Mouse (Mus musculus) intestine, postnatal 0 days (tissue): Measurements from ENCODE around the gene Psmg4. TPM values are rescaled to one million over a fixed set of nuclear protein-coding genes. Genes with fewer than 3 reads are reported as not detected.

ENCODE experiments used
- ATAC-seq: fragments of 200-750 bp; cut with Nextera tagmentation; 2 replicates; pipeline ENCODE4 v1.8.0; 2017; ENCODE audit warnings: mild to moderate bottlenecking, moderate TSS enrichment, moderate library complexity
- H3K27ac ChIP-seq: fragments of 300-500 bp; sonication (generic); 2 replicates; pipeline ENCODE4 v1.5.1; 2014; ENCODE audit warnings: mild to moderate bottlenecking, low read depth, low read length, moderate library complexity
- H3K27me3 ChIP-seq: fragments of 300-500 bp; sonication (generic); replicated peaks from 2 replicates; pipeline ENCODE4 v1.6.1; 2014; ENCODE audit warnings: low read length, mixed read lengths; ENCODE audit not compliant: control insufficient read depth, insufficient read depth
- H3K36me3 ChIP-seq: fragments of 300-500 bp; sonication (generic); 2 replicates; pipeline ENCODE4 v1.6.1; 2014; ENCODE audit warnings: mild to moderate bottlenecking, moderate library complexity; ENCODE audit not compliant: control insufficient read depth, insufficient read depth
- H3K4me1 ChIP-seq: fragments of 300-500 bp; sonication (generic); replicated peaks from 2 replicates; pipeline ENCODE4 v1.6.1; 2014; ENCODE audit warnings: antibody characterized with exemption, low read length, mixed read lengths; ENCODE audit not compliant: control insufficient read depth, insufficient read depth
- H3K4me2 ChIP-seq: fragments of 300-500 bp; sonication (generic); replicated peaks from 2 replicates; pipeline ENCODE4 v1.6.1; 2014; ENCODE audit warnings: low read depth, mild to moderate bottlenecking, moderate library complexity
- H3K4me3 ChIP-seq: fragments of 300-500 bp; sonication (generic); 2 replicates; pipeline ENCODE4 v1.5.1; 2014; ENCODE audit warnings: low read depth, low read length
- H3K9ac ChIP-seq: fragments of 300-500 bp; sonication (generic); 2 replicates; pipeline ENCODE4 v1.6.1; 2014; ENCODE audit warnings: mild to moderate bottlenecking, low read depth, low read length
- H3K9me3 ChIP-seq: fragments of 300-500 bp; sonication (generic); 2 replicates; pipeline ENCODE4 v1.6.1; 2016; ENCODE audit warnings: mixed run types; ENCODE audit not compliant: control insufficient read depth
- CTCF ChIP-seq: sonication (generic); IDR thresholded peaks from 2 replicates; pipeline ENCODE4 v1.5.1; 2016; ENCODE audit warnings: low read depth, mild to moderate bottlenecking, control low read depth, antibody characterized with exemption, moderate library complexity
- WGBS: fragments of 180-500 bp; shearing (Covaris S2); extraction: QIAGEN DNeasy Blood & Tissue Kit; methylation state at CpG from one replicate; pipeline ENCODE4 v1.1.7; 2014; 5-methylcytosine and 5-hydroxymethylcytosine counted together
- polyA plus RNA-seq: library from polyadenylated mRNA; unstranded; fragments of >200 nt; fragmentation: Nextera tagmentation; extraction: Ambion mirVana; gene quantifications from 2 replicates; pipeline ENCODE4 v1.2.1, GENCODE M21; 2015

Gene Psmg4
- polyA plus RNA-seq, 1 experiment from 2014 or later: 69.8 TPM

GRCm38 (mm10) chr13:34136605-34137004 is 26.2 kb upstream of the Psmg4 start:
- no peak overlapping the region for H3K4me2 ChIP-seq
- H3K9ac ChIP-seq: no peak overlapping the region
- no peaks in the 10 kb centered on the region for H3K36me3 ChIP-seq
- no peaks in the 10 kb centered on the region for H3K4me1 ChIP-seq
- peaks cover 21% of the 10 kb centered on the region for H3K27me3 ChIP-seq
- no peaks in the 10 kb centered on the region for H3K9me3 ChIP-seq
- TF ChIP-seq CTCF: no peak
- H3K4me3 ChIP-seq: no peak overlapping the region
- H3K27ac ChIP-seq: no peak overlapping the region
- ATAC-seq: no peak
- WGBS: 66% methylated on average over 7 of the region's 7 CpGs

- no peak overlapping the region for H3K4me2 ChIP-seq
- no peaks in the 10 kb centered on the region for H3K4me1 ChIP-seq
- H3K9me3 ChIP-seq: no peaks in the 10 kb centered on the region
- no peak overlapping the region for H3K27ac ChIP-seq
- no peak overlapping the region for H3K9ac ChIP-seq
- no peaks in the 10 kb centered on the region for H3K27me3 ChIP-seq
- no peak for TF ChIP-seq CTCF
- 64% methylated on average over 5 of the region's 5 CpGs for WGBS
- H3K36me3 ChIP-seq: no peaks in the 10 kb centered on the region
- no peak overlapping the region for H3K4me3 ChIP-seq
- no peak for ATAC-seq
Observed at GRCm38 (mm10) chr13:34143389-34143788, 19.4 kb upstream of the Psmg4 start.

DNA sequence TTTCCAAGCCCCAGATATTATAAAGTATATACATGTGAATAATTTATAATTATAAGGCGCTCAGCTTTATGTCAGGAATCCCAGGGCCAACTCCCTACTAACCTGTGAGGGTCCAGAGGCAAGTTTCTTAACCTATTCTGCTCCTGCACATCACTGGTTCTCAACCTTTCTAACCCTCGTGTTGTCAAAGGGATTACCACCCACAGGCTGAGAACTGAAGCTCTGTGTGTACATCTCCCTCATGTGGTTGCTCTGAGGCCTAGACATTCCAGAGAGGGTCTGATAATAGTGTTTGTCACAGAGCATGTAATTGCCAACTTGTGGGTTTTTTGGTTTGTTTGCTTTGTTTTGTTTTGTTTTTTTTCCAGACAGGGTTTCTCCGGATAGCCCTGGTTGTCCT is 15.8 kb upstream of the Psmg4 start:
- no peak for ATAC-seq
- peak; percentile 51 for TF ChIP-seq CTCF
- peaks cover 8% of the 10 kb centered on the region; the same call in 1 of the 2 replicates for H3K4me1 ChIP-seq
- no peak overlapping the region for H3K27ac ChIP-seq
- H3K9ac ChIP-seq: no peak overlapping the region
- H3K9me3 ChIP-seq: no peaks in the 10 kb centered on the region
- no peak overlapping the region for H3K4me3 ChIP-seq
- WGBS: 65% methylated on average over 3 of the region's 3 CpGs
- no peak overlapping the region for H3K4me2 ChIP-seq
- no peaks in the 10 kb centered on the region for H3K36me3 ChIP-seq
- no peaks in the 10 kb centered on the region for H3K27me3 ChIP-seq

GRCm38 (mm10) chr13:34148181-34148580 is 14.6 kb upstream of the Psmg4 start:
- no peak for ATAC-seq
- no peak overlapping the region for H3K27ac ChIP-seq
- H3K27me3 ChIP-seq: no peaks in the 10 kb centered on the region
- no peaks in the 10 kb centered on the region for H3K9me3 ChIP-seq
- H3K36me3 ChIP-seq: no peaks in the 10 kb centered on the region
- H3K4me1 ChIP-seq: peaks cover 8% of the 10 kb centered on the region; the same call in 1 of the 2 replicates
- no peak overlapping the region for H3K9ac ChIP-seq
- no peak overlapping the region for H3K4me3 ChIP-seq
- H3K4me2 ChIP-seq: peak overlapping the region; percentile 70; the same call in 1 of the 2 replicates
- WGBS: 80% methylated on average over 3 of the region's 3 CpGs
- TF ChIP-seq CTCF: no peak

DNA sequence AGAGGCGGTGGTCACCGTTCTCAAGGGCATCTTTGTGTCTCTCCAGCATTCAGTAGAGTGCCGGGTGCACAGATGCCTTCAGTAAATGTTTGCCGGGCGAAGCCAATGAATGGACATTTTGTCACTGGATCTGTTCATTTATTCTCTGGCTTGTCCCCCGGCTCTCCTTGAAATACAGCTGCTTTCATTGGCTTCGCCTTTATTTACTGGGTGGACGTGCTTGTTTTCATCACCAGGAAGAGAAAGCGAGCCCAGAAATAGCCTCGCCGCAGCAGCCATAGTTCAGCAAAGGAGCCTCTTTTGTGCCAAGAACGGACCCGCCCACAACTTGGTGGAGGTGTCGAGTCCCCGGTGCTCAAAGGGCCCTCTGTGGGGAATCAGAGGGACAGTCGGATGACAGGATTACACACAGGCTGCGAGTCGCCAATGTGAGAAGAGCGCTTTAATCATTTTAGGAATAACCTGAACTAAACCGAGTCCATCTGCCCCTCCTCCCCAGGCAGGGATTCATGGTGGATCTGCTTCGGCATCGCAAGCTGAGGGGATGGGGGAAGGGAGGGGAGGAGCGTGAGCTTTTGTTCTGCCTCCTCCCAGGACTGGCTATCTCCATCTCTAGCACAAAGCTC is 13.9 kb upstream of the Psmg4 start:
- no peaks in the 10 kb centered on the region for H3K27me3 ChIP-seq
- peak overlapping the region; percentile 54 for H3K9ac ChIP-seq
- peak; percentile 36; the same call in 1 of the 2 replicates for ATAC-seq
- peak; percentile 26; the same call in 1 of the 2 replicates for TF ChIP-seq CTCF
- H3K4me3 ChIP-seq: peak overlapping the region; percentile 38
- 0 out of 2 replicates have a peak overlapping the region, but pooled peaks have one; percentile 21 for H3K27ac ChIP-seq
- H3K4me1 ChIP-seq: peaks cover 8% of the 10 kb centered on the region; the same call in 1 of the 2 replicates
- H3K9me3 ChIP-seq: no peaks in the 10 kb centered on the region
- H3K4me2 ChIP-seq: peak overlapping the region; percentile 70
- WGBS: 2% methylated on average over 23 of the region's 23 CpGs
- H3K36me3 ChIP-seq: no peaks in the 10 kb centered on the region

GRCm38 (mm10) chr13:34149463-34150176 is 13.1 kb upstream of the Psmg4 start:
- no peak for ATAC-seq
- no peaks in the 10 kb centered on the region for H3K36me3 ChIP-seq
- no peak for TF ChIP-seq CTCF
- no peak overlapping the region for H3K27ac ChIP-seq
- peak overlapping the region; percentile 70 for H3K4me2 ChIP-seq
- 66% methylated on average over 5 of the region's 5 CpGs for WGBS
- H3K4me1 ChIP-seq: peaks cover 8% of the 10 kb centered on the region; the same call in 1 of the 2 replicates
- no peaks in the 10 kb centered on the region for H3K27me3 ChIP-seq
- H3K9ac ChIP-seq: peak overlapping the region; percentile 54; the same call in 1 of the 2 replicates
- peak overlapping the region; percentile 38 for H3K4me3 ChIP-seq
- H3K9me3 ChIP-seq: no peaks in the 10 kb centered on the region
